Mouse (Mus musculus) kidney, postnatal 0 days (tissue): ENCODE results near the gene Il17rb. TPM values are rescaled to one million over a fixed set of nuclear protein-coding genes. Genes with fewer than 3 reads are reported as not detected.

Experiments
- ATAC-seq: fragments of 200-750 bp; cut with Nextera tagmentation; replicated peaks from 2 replicates; pipeline ENCODE4 v1.8.0; 2017; ENCODE audit warnings: low read depth, moderate number of reproducible peaks, moderate TSS enrichment, moderate library complexity; ENCODE audit not compliant: low FRiP score
- DNase-seq: peaks from one replicate; pipeline ENCODE4 v3.0.0-alpha.2; 2016; ENCODE audit warnings: low spot score
- H3K27ac ChIP-seq: fragments of 300-500 bp; sonication (generic); 2 replicates; pipeline ENCODE4 v1.5.1; 2014; ENCODE audit warnings: mild to moderate bottlenecking
- H3K27me3 ChIP-seq: fragments of 300-500 bp; sonication (generic); 2 replicates; pipeline ENCODE4 v1.6.1; 2014; ENCODE audit warnings: low read length, mixed read lengths; ENCODE audit not compliant: insufficient read depth
- H3K36me3 ChIP-seq: fragments of 300-500 bp; sonication (generic); 2 replicates; pipeline ENCODE4 v1.6.1; 2014; ENCODE audit warnings: low read length, mixed read lengths; ENCODE audit not compliant: insufficient read depth
- H3K4me1 ChIP-seq: fragments of 300-500 bp; sonication (generic); replicated peaks from 2 replicates; pipeline ENCODE4 v1.6.1; 2014; ENCODE audit warnings: antibody characterized with exemption, low read length, mixed read lengths; ENCODE audit not compliant: insufficient read depth
- H3K4me2 ChIP-seq: fragments of 300-500 bp; sonication (generic); 2 replicates; pipeline ENCODE4 v1.6.1; 2014; ENCODE audit warnings: mild to moderate bottlenecking, low read length, moderate library complexity, mixed read lengths
- H3K4me3 ChIP-seq: fragments of 300-500 bp; sonication (generic); replicated peaks from 2 replicates; pipeline ENCODE4 v1.5.1; 2014; ENCODE audit warnings: low read depth, low read length
- H3K9ac ChIP-seq: fragments of 300-500 bp; sonication (generic); 2 replicates; pipeline ENCODE4 v1.6.1; 2014; ENCODE audit warnings: low read depth, low read length
- H3K9me3 ChIP-seq: fragments of 300-500 bp; sonication (generic); replicated peaks from 2 replicates; pipeline ENCODE4 v1.6.1; 2016; ENCODE audit warnings: low read length, inconsistent platforms, mixed read lengths
- CTCF ChIP-seq: IDR thresholded peaks from 2 replicates; pipeline ENCODE4 v1.5.1; 2016; ENCODE audit warnings: antibody characterized with exemption, low read depth, mild to moderate bottlenecking, moderate library complexity
- WGBS: fragments of 180-500 bp; shearing (Covaris S2); extraction: QIAGEN DNeasy Blood & Tissue Kit; methylation state at CpG from one replicate; pipeline ENCODE4 v1.1.7; 2014; 5-methylcytosine and 5-hydroxymethylcytosine counted together
- polyA plus RNA-seq: library from polyadenylated mRNA; unstranded; fragments of >200 nt; fragmentation: Nextera tagmentation; extraction: Ambion mirVana; gene quantifications from 2 replicates; pipeline ENCODE4 v1.2.1, GENCODE M21; 2015

Gene Il17rb
- polyA plus RNA-seq, 1 experiment from 2014 or later: 1.9 TPM

DNA sequence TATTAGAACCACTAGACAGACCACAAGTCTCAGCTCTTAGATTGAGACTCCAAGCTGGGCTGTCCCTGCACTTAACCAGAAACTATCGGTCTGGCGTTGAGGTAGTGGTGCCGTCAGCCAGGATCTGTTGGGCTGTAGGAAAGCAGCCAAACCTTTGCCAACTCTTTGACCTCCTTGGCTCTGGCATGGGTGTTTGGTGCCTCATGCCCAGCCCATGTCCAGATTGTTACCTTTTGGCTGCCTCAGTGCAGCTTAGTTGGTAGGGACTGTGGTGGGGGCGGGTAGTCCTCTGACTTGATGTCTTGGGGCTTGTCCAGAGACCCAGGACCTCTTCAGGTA is 9.7 kb upstream of the Il17rb start:
- TF ChIP-seq CTCF: no peak
- no peak for ATAC-seq
- WGBS: 96% methylated on average over 4 of the region's 4 CpGs

DNA sequence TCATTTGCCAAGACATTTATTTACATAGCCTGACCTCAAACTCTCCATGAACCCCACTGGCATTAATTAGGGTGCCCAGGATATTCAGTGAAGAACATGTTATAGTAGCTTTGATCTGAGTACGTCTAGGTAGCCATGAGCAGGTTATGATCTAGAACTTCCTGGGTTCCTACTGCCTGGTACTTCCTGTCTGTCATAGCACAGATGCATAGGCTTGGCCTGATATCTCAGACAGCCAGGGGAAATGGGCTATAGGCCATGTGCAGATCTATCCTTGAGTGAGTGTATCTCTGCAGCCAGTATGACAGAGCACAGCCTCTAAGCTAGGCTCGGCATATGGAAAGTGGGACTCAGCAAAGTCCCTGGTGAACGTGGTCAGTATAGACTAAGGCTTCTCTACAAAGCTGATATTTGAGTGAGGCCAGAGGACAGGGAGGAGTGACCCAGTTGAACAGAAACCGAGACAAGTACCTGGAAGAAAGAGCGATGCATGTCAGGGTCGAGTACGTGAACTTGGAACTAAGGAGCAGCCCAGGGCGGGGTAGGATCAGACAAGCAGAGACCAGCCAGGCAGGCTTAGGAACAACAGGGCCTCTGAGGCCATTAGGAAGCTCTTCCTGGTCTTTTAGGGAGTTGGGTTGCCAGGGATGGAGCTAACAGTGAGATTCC is 9.2 kb upstream of the Il17rb start:
- H3K4me2 ChIP-seq: no peak overlapping the region
- H3K4me3 ChIP-seq: no peak overlapping the region
- H3K27me3 ChIP-seq: no peaks in the 10 kb centered on the region
- H3K36me3 ChIP-seq: no peaks in the 10 kb centered on the region
- H3K9ac ChIP-seq: no peak overlapping the region
- H3K27ac ChIP-seq: no peak overlapping the region
- DNase-seq (no peak), ATAC-seq (no peak)
- WGBS: 80% methylated on average over 8 of the region's 8 CpGs
- H3K9me3 ChIP-seq: no peaks in the 10 kb centered on the region
- TF ChIP-seq CTCF: no peak
- H3K4me1 ChIP-seq: no peaks in the 10 kb centered on the region

More for the DNA sequence above, 9.7 kb upstream of the Il17rb start:
- H3K9me3 ChIP-seq: no peaks in the 10 kb centered on the region
- H3K36me3 ChIP-seq: no peaks in the 10 kb centered on the region
- H3K9ac ChIP-seq: no peak overlapping the region
- H3K4me2 ChIP-seq: no peak overlapping the region
- DNase-seq: no peak
- H3K27ac ChIP-seq: no peak overlapping the region
- H3K27me3 ChIP-seq: no peaks in the 10 kb centered on the region
- H3K4me3 ChIP-seq: no peak overlapping the region
- H3K4me1 ChIP-seq: no peaks in the 10 kb centered on the region

DNA sequence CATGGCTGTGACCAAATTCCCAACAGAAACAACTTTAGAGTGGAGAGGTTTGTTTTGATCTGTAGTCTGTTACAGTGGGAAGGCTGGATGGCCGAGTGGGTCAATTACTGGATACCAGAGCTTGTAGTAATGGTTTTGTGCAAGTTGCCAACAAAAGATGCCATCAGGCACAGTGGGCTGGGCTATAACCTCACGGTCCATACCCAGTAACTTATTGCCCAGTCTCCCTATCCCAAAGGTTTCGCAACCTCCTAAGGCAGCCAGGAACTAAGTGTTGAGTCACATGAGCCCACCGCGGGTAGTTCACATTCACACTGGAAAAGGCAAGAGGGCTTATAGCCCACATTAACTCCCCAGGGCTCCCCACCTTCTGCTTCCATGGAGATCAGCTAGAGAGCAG is 8.0 kb upstream of the Il17rb start:
- no peaks in the 10 kb centered on the region for H3K36me3 ChIP-seq
- H3K9ac ChIP-seq: no peak overlapping the region
- no peaks in the 10 kb centered on the region for H3K27me3 ChIP-seq
- H3K27ac ChIP-seq: no peak overlapping the region
- WGBS: 71% methylated on average over 5 of the region's 5 CpGs
- TF ChIP-seq CTCF: no peak
- H3K4me3 ChIP-seq: no peak overlapping the region
- DNase-seq: no peak
- no peak overlapping the region for H3K4me2 ChIP-seq
- ATAC-seq: no peak
- no peaks in the 10 kb centered on the region for H3K9me3 ChIP-seq
- 0 out of 2 replicates have a peak, but pooled peaks cover 4% of the 10 kb centered on the region for H3K4me1 ChIP-seq

DNA sequence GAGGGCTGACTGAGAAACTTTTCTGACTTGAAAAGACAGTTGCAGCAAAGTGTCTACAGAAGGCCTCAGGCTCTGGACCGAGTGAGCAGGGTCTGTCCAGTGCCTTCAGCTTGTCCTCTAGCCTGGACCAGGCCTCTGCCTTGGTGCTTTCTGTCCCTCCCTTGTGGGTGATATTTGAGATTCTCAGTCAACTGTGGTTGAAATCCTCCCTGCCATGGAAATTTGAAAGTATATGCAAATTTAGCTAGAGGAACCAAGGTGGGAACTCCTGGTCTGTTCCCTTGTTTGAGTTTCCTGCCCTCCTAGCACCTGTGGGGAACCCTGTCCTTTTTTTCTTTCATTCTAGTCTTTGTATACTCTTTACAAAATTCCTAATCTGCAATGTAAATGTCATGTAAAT is 6.3 kb upstream of the Il17rb start:
- Histone ChIP-seq H3K27ac (no peak overlapping the region), H3K4me2 (no peak overlapping the region), H3K4me1 (0 out of 2 replicates have a peak, but pooled peaks cover 7% of the 10 kb centered on the region), H3K4me3 (no peak overlapping the region), H3K9ac (no peak overlapping the region), H3K27me3 (no peaks in the 10 kb centered on the region), H3K36me3 (no peaks in the 10 kb centered on the region), H3K9me3 (no peaks in the 10 kb centered on the region)
- ATAC-seq (no peak), DNase-seq (no peak)
- TF ChIP-seq CTCF: no peak
- 47% methylated on average over 1 of the region's 1 CpGs for WGBS

DNA sequence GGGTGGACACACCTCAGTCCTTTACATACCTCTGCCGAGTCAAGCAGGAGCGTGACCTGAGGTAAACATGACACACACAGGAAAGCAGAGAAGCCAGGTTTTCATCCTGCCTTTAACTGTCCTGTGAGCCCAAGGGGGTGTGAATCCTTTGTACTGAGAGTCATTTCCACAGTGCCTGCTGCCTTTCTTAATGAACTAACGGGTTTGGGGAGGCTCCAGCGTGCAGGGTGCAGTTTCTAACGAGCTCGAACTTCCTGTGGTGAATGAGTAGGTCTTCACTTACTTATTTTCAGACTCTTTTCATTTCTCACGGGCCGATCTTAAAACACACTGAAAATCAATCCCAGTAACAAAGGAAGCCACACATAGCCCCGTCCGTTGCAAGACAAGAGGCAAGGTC is 5.8 kb upstream of the Il17rb start:
- H3K36me3 ChIP-seq: no peaks in the 10 kb centered on the region

DNA sequence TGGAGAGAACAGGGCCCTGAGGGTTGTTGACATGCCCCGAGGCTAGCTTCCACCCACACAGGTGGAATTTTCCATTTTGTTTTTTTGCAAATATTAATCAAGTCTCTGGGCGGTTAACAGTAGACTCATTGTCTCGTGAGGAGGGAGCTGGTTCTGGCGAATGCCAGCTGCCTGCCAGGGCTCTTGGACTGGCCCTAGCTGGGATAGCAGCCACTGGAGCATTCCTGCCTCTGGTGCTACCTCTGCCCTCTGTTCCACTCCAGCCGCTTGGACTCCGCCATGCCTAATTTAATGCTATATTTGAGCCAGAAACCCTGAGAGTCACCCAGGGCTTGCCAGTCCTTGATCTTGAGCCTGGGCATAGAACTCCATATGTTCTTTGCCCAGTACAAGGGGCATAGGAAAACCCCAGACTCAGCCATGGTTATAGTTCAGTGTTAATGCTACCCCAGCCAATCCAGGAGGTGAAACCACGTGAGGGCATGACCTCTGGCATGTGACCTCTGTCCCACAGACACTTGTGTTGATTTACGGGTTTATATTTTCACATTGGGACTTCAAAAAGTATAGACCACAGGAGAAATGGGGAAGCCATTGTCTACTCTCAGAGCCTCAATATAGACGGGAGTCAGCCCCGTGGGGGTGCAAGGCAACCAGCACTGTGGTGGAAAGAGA is 3.3 kb upstream of the Il17rb start:
- no peak overlapping the region for H3K9ac ChIP-seq
- no peaks in the 10 kb centered on the region for H3K27me3 ChIP-seq
- no peak overlapping the region for H3K4me2 ChIP-seq
- peak overlapping the region; percentile 85 for H3K27ac ChIP-seq
- ATAC-seq: peak; percentile 50
- WGBS: 54% methylated on average over 10 of the region's 10 CpGs
- H3K4me3 ChIP-seq: no peak overlapping the region
- H3K4me1 ChIP-seq: peaks cover 12% of the 10 kb centered on the region; the same call in 1 of the 2 replicates
- no peak for DNase-seq
- TF ChIP-seq CTCF: no peak
- no peaks in the 10 kb centered on the region for H3K36me3 ChIP-seq
- H3K9me3 ChIP-seq: no peaks in the 10 kb centered on the region

More for the DNA sequence above, 5.8 kb upstream of the Il17rb start:
- H3K9me3 ChIP-seq: no peaks in the 10 kb centered on the region
- ATAC-seq (no peak), DNase-seq (no peak)
- H3K9ac ChIP-seq: no peak overlapping the region
- 41% methylated on average over 10 of the region's 10 CpGs for WGBS
- peaks cover 9% of the 10 kb centered on the region; the same call in 1 of the 2 replicates for H3K4me1 ChIP-seq
- H3K4me3 ChIP-seq: no peak overlapping the region
- TF ChIP-seq CTCF: no peak
- no peaks in the 10 kb centered on the region for H3K27me3 ChIP-seq
- H3K4me2 ChIP-seq: no peak overlapping the region
- no peak overlapping the region for H3K27ac ChIP-seq
